Mouse (Mus musculus): ENCODE data around the gene Nucb1. TPM values are rescaled to one million over a fixed set of nuclear protein-coding genes. Genes with fewer than 3 reads are reported as not detected.
"Not testable (repeated sequence)": the region's sequence is repeated elsewhere in the genome, so short reads cannot be mapped to it uniquely, and the experiment has no call there.

Gene Nucb1
- total and polyA plus RNA-seq, 2 experiments, result 68.1 to 307 TPM

- no peaks in the 10 kb centered on the region for H3K79me2 ChIP-seq (ENCODE audit: control insufficient read depth, insufficient read depth, low read length)
- H3K27ac ChIP-seq (replicated peaks; ENCODE audit: insufficient read depth, low read depth, low read length), result peak overlapping the region; percentile 1; the same call in 1 of the 2 replicates
- H3K9ac ChIP-seq (ENCODE audit: low read depth, low read length), result peak overlapping the region; percentile 65
- H3K36me3 ChIP-seq (ENCODE audit: control insufficient read depth, insufficient read depth, low read length), result no peaks in the 10 kb centered on the region
- H3K4me3 ChIP-seq (ENCODE audit: insufficient read depth, low read depth, low read length), result peak overlapping the region; percentile 58
- H3K4me1 ChIP-seq (ENCODE audit: control insufficient read depth, insufficient read depth, low read length), result peaks cover 14% of the 10 kb centered on the region
- peak; percentile 85 for DNase-seq (ENCODE audit: extremely low read depth, low read depth, low spot score)
- WGBS, result 4% methylated on average over 29 of the region's 29 CpGs
- TF ChIP-seq POLR2A (IDR thresholded peaks at IDR 0.05; ENCODE audit: extremely low read depth, insufficient read depth, low read length), result 0 out of 2 replicates have a peak, but pooled peaks have one; percentile 19
- TF ChIP-seq CTCF (IDR thresholded peaks at IDR 0.05; ENCODE audit: low read depth, low read length), result no peak
- H3K27me3 ChIP-seq (ENCODE audit: control insufficient read depth, insufficient read depth, low read length), result no peaks in the 10 kb centered on the region
Observed at GRCm38 (mm10) chr7:45538163-45539041, 28.2 kb upstream of the Nucb1 start.

- no peak for TF ChIP-seq POLR2A (IDR thresholded peaks at IDR 0.05; ENCODE audit: extremely low read depth, insufficient read depth, low read length)
- TF ChIP-seq CTCF (IDR thresholded peaks at IDR 0.05; ENCODE audit: low read depth, low read length), result no peak
- Histone ChIP-seq H3K36me3 (ENCODE audit: control insufficient read depth, insufficient read depth, low read length) (no peaks in the 10 kb centered on the region), H3K79me2 (ENCODE audit: control insufficient read depth, insufficient read depth, low read length) (no peaks in the 10 kb centered on the region), H3K27ac (replicated peaks; ENCODE audit: insufficient read depth, low read depth, low read length) (no peak overlapping the region; the same call in 1 of the 2 replicates), H3K4me3 (ENCODE audit: insufficient read depth, low read depth, low read length) (peak overlapping the region; percentile 58; the same call in 1 of the 2 replicates), H3K9ac (ENCODE audit: low read depth, low read length) (no peak overlapping the region), H3K27me3 (ENCODE audit: control insufficient read depth, insufficient read depth, low read length) (no peaks in the 10 kb centered on the region), H3K4me1 (ENCODE audit: control insufficient read depth, insufficient read depth, low read length) (peaks cover 14% of the 10 kb centered on the region)
- no peak for DNase-seq (ENCODE audit: extremely low read depth, low read depth, low spot score)
- 93% methylated on average over 10 of the region's 10 CpGs for WGBS
Observed at GRCm38 (mm10) chr7:45537602-45538001, 27.4 kb upstream of the Nucb1 start.

- no peak overlapping the region for H3K27ac ChIP-seq (replicated peaks; ENCODE audit: insufficient read depth, low read depth, low read length)
- no peak for TF ChIP-seq CTCF (IDR thresholded peaks at IDR 0.05; ENCODE audit: low read depth, low read length)
- no peak for TF ChIP-seq POLR2A (IDR thresholded peaks at IDR 0.05; ENCODE audit: extremely low read depth, insufficient read depth, low read length)
- no peak overlapping the region for H3K9ac ChIP-seq (ENCODE audit: low read depth, low read length)
- H3K79me2 ChIP-seq (ENCODE audit: control insufficient read depth, insufficient read depth, low read length), result no peaks in the 10 kb centered on the region
- H3K27me3 ChIP-seq (ENCODE audit: control insufficient read depth, insufficient read depth, low read length), result no peaks in the 10 kb centered on the region
- peak; percentile 87 for DNase-seq (ENCODE audit: extremely low read depth, low read depth, low spot score)
- no peak overlapping the region for H3K4me3 ChIP-seq (ENCODE audit: insufficient read depth, low read depth, low read length)
- H3K4me1 ChIP-seq (ENCODE audit: control insufficient read depth, insufficient read depth, low read length), result peaks cover 14% of the 10 kb centered on the region
- WGBS, result 65% methylated on average over 1 of the region's 1 CpGs
- no peaks in the 10 kb centered on the region for H3K36me3 ChIP-seq (ENCODE audit: control insufficient read depth, insufficient read depth, low read length)
Observed at GRCm38 (mm10) chr7:45535676-45536075, 25.5 kb upstream of the Nucb1 start.

- TF ChIP-seq CTCF (IDR thresholded peaks at IDR 0.05; ENCODE audit: low read depth, low read length), result no peak
- TF ChIP-seq POLR2A (IDR thresholded peaks at IDR 0.05; ENCODE audit: extremely low read depth, insufficient read depth, low read length), result no peak
- 26% methylated on average over 2 of the region's 2 CpGs for WGBS
- H3K27ac ChIP-seq (replicated peaks; ENCODE audit: insufficient read depth, low read depth, low read length), result no peak overlapping the region
- no peaks in the 10 kb centered on the region for H3K27me3 ChIP-seq (ENCODE audit: control insufficient read depth, insufficient read depth, low read length)
- no peak for DNase-seq (ENCODE audit: extremely low read depth, low read depth, low spot score)
- no peak overlapping the region for H3K4me3 ChIP-seq (ENCODE audit: insufficient read depth, low read depth, low read length)
- no peak overlapping the region for H3K9ac ChIP-seq (ENCODE audit: low read depth, low read length)
- H3K79me2 ChIP-seq (ENCODE audit: control insufficient read depth, insufficient read depth, low read length), result no peaks in the 10 kb centered on the region; the same call in 1 of the 2 replicates
- H3K4me1 ChIP-seq (ENCODE audit: control insufficient read depth, insufficient read depth, low read length), result no peaks in the 10 kb centered on the region; the same call in 1 of the 2 replicates
- no peaks in the 10 kb centered on the region for H3K36me3 ChIP-seq (ENCODE audit: control insufficient read depth, insufficient read depth, low read length)
Observed at GRCm38 (mm10) chr7:45530643-45531042, 20.4 kb upstream of the Nucb1 start.

- H3K4me3 ChIP-seq (ENCODE audit: insufficient read depth, low read depth, low read length), result no peak overlapping the region
- no peaks in the 10 kb centered on the region for H3K27me3 ChIP-seq (ENCODE audit: control insufficient read depth, insufficient read depth, low read length)
- no peak overlapping the region for H3K27ac ChIP-seq (replicated peaks; ENCODE audit: insufficient read depth, low read depth, low read length)
- DNase-seq (ENCODE audit: extremely low read depth, low read depth, low spot score), result no peak
- no peak for TF ChIP-seq CTCF (IDR thresholded peaks at IDR 0.05; ENCODE audit: low read depth, low read length)
- TF ChIP-seq POLR2A (IDR thresholded peaks at IDR 0.05; ENCODE audit: extremely low read depth, insufficient read depth, low read length), result no peak
- peaks cover 8% of the 10 kb centered on the region for H3K79me2 ChIP-seq (ENCODE audit: control insufficient read depth, insufficient read depth, low read length)
- no peak overlapping the region for H3K9ac ChIP-seq (ENCODE audit: low read depth, low read length)
- H3K4me1 ChIP-seq (ENCODE audit: control insufficient read depth, insufficient read depth, low read length), result peaks cover 6% of the 10 kb centered on the region
- no peaks in the 10 kb centered on the region for H3K36me3 ChIP-seq (ENCODE audit: control insufficient read depth, insufficient read depth, low read length)
- WGBS, result 26% methylated on average over 6 of the region's 6 CpGs
Observed at GRCm38 (mm10) chr7:45529461-45529860, 19.3 kb upstream of the Nucb1 start.

GRCm38 (mm10) chr7:45527169-45527568, 17.0 kb upstream of the Nucb1 start:
- H3K9ac ChIP-seq (ENCODE audit: low read depth, low read length); H3K27me3 ChIP-seq (ENCODE audit: control insufficient read depth, insufficient read depth, low read length); H3K4me3 ChIP-seq (ENCODE audit: insufficient read depth, low read depth, low read length); H3K27ac ChIP-seq (replicated peaks; ENCODE audit: insufficient read depth, low read depth, low read length); H3K36me3 ChIP-seq (ENCODE audit: control insufficient read depth, insufficient read depth, low read length); H3K79me2 ChIP-seq (ENCODE audit: control insufficient read depth, insufficient read depth, low read length); H3K4me1 ChIP-seq (ENCODE audit: control insufficient read depth, insufficient read depth, low read length); DNase-seq (ENCODE audit: extremely low read depth, low read depth, low spot score): not testable (repeated sequence)
- 91% methylated on average over 6 of the region's 6 CpGs for WGBS

Measured in liver, adult 2 months (tissue).